Mouse (Mus musculus): ENCODE data around the gene Tbc1d25.

Gene Tbc1d25

DNA sequence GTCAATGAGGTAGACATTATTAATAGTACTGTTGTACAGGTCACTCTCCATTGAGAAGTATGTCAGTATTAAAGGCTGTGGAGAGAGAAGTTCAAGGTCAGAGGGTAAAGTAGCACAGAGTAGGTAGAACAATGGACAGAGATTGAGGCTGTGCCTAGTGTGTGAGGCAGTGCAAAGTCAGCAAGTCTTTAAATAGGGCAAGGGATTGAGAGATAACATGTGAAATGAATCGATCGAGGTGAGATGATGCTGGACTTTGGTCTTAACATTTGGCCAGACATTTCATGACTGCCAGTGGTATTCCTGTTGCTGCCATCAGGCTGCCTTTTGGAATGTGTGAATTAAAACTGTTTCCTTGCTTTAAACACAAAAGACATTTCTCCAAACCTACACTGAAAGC lies 2.9 kb upstream of the Tbc1d25 start:
- DNase-seq, result no peak

GRCm38 (mm10) chrX:8175169-8175503 lies 845 bp downstream of the Tbc1d25 start:
- DNase-seq, result no peak

GRCm38 (mm10) chrX:8167716-8168647 lies 8.0 kb downstream of the Tbc1d25 start:
- no peak for DNase-seq

DNA sequence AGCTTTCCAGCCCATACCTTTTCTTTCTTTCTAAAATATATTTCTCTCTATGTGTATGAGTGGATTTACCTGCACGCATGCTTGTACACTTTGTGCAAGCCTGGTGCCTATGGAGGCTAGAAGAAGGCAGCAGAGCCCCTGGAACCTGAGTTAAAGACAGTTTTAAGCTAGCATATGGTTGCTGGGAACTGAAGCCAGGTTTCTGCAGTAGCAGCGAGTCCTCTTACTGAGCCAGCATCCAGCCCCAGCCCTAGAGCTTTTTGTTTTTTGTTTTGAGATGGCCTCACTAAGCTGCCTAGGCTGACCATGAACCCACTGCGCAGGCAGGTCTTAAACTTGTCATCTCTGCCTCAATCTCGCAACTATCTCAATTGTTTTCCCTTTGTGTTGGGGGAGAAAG lies 11.5 kb downstream of the Tbc1d25 start:
- no peak for DNase-seq

- no peak for DNase-seq
Measured at GRCm38 (mm10) chrX:8163076-8163475, 12.9 kb downstream of the Tbc1d25 start.

- peak; percentile 86 for DNase-seq
Measured at GRCm38 (mm10) chrX:8145153-8145991, 30.6 kb downstream of the Tbc1d25 start, which contains the start of gene Rbm3. TSS of gene Rbm3 (minus strand) at chrX:8145880.

DNA sequence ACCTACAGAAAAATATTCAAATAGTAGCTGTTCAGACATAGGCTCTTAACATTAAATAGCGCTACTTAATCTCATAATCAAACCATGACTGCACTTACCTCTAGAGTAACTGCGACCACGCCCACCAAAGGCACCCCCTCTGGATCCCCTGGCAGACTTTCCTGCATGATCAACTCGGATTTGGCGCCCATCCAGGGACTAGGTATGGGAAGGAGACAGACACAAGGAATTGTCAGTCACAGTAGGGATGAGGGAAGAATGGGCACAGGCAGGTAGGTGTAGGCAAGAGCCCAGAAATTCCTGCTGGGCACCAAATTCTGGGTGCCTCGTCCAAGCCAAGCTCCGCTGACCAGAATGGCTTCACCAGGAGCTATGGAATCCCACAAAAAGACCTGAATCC lies 32.2 kb downstream of the Tbc1d25 start:
- peak; percentile 9 for DNase-seq

GRCm38 (mm10) chrX:8142948-8143347 lies 33.0 kb downstream of the Tbc1d25 start:
- no peak for DNase-seq

DNA sequence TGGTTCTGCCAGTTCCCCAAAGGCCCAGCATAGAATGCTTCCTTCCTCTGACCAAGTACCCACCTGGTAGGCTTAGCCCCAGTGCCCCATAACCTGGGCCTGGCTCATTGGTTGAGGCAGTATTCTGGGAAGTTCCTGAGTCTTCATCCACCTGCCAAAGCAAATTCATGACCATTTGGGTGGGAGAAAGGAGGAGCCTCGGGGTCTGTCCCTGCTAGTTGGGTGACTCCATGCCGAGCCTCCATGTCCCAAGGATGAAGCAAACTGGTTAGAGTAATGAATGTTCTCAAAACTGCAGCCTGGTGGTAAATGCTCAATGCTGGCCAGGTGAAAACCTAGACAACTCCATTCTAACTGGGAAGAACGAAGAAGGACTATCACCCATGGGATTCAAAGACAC lies 34.9 kb downstream of the Tbc1d25 start:
- DNase-seq, result no peak

DNA sequence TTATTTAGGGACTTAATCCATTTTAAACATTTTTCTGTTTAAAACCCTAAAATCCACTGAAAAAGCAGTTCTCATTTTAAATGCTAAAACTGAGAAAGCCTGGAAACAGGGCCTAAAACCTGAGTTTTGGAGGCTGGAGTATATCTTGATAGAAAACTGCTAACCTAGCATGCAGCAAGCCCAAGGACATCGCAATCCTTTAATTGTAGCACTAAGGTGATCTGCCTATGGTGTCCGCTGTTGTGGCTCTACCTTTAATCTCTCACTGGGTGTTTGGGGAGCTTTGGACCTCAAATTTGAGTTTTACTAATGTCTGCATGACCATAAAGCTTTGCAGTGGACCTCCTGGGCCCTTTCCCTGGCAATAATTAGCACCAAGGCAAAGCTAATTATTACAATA lies 35.5 kb downstream of the Tbc1d25 start:
- DNase-seq, result no peak

DNA sequence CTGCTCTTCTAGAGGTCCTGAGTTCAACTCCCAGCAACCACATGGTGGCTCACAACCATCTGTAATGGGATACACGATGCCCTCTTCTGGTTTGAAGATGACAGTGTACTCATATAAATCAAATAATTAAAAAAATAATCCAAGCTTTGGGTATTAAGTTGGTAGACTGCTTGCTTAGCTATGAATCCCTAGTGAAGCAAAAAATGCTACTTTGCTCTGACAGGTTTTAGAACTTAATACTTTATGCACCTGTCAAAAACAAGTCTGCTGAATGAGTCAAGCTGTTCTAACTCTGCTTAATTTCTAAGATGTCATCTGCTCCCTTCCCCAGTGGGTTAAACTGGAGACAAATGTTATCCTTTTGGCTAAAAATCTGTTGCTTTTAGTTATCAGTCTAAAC lies 36.5 kb downstream of the Tbc1d25 start:
- DNase-seq, result no peak

- DNase-seq, result no peak
Measured at GRCm38 (mm10) chrX:8135886-8136285, 40.1 kb downstream of the Tbc1d25 start.

- peak; percentile 85 for DNase-seq
Measured at GRCm38 (mm10) chrX:8132017-8132976, 43.7 kb downstream of the Tbc1d25 start, which contains the start of gene Wdr13. TSS of gene Wdr13 (minus strand) at chrX:8132892.

GRCm38 (mm10) chrX:8131393-8131792 lies 44.6 kb downstream of the Tbc1d25 start:
- DNase-seq, result peak; percentile 16

DNA sequence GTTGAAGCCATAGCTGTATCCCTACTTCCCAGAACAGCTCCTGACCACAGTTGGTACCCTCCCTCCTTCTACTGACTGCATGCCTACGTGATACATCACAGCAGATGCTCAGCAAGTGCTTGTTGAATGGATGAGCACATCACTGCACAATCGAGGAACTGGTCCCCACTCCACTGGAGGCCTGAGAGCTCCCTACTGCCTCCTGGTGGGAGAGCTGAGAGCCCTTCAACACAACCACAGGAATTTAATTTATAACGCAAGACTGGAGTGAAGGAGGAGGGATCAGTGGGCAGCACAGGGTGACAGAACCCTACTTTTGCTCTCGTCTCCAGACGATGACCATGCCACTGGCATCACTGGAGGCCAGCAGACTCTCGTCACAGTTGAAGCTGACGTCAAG lies 50.7 kb downstream of the Tbc1d25 start:
- DNase-seq, result peak; percentile 53

GRCm38 (mm10) chrX:8123821-8124470 lies 52.0 kb downstream of the Tbc1d25 start:
- no peak for DNase-seq

- no peak for DNase-seq
Measured at GRCm38 (mm10) chrX:8117264-8117663, 58.7 kb downstream of the Tbc1d25 start.

- no peak for DNase-seq
Measured at GRCm38 (mm10) chrX:8115275-8115674, 60.7 kb downstream of the Tbc1d25 start.

DNA sequence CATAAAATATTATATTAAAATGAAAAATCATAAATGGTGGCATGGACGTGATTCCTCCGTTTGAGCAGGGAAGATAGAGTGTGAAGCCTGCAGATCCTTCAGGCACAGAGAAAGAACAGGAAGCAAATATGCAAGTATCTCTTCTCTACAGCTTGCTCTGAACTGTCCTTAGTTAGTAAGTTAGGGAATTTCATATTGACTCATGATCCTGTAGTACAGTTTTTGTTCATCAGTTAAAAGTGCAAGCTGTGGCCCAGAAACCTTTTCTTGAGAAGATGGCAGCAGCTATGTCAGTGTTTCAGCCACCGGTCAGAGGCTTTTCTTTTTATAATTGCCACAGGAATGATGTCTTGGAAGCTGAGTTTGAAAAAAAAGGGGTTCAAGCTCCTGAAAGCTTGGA lies 71.0 kb downstream of the Tbc1d25 start:
- DNase-seq, result no peak

Measured in thymus, postnatal 4 days (tissue).